Mouse (Mus musculus): ENCODE measurements around the gene Dop1b.

GRCm38 (mm10) chr16:93750464-93750863 lies 38.8 kb downstream of the Dop1b start:
- TF ChIP-seq CTCF (IDR thresholded peaks at IDR 0.05; ENCODE audit: control insufficient read depth, insufficient read depth, low read length) = no peak
- TF ChIP-seq POLR2A (IDR thresholded peaks at IDR 0.05; ENCODE audit: borderline replicate concordance, control insufficient read depth, low read depth, low read length) = no peak
